Mouse (Mus musculus) ES-E14 (cell line): ENCODE measurements around the gene Tshz2. TPM values are rescaled to one million over a fixed set of nuclear protein-coding genes. Genes with fewer than 3 reads are reported as not detected.

ENCODE experiments used
- DNase-seq: peaks from one replicate; pipeline ENCODE4 v3.0.0-alpha.2; 2013; ENCODE audit warnings: low read depth, low spot score
- H3K27ac ChIP-seq: 2 replicates; pipeline ENCODE4 v1.5.1; 2012; ENCODE audit warnings: low read depth, mild to moderate bottlenecking, low read length, moderate library complexity, mixed read lengths; ENCODE audit not compliant: poor library complexity, insufficient read depth, severe bottlenecking
- H3K36me3 ChIP-seq: 2 replicates; pipeline ENCODE4 v1.6.1; 2012; ENCODE audit warnings: mild to moderate bottlenecking, low read length, moderate library complexity, mixed read lengths; ENCODE audit not compliant: control insufficient read depth, poor library complexity, insufficient read depth, severe bottlenecking
- H3K4me1 ChIP-seq, 2 experiments: fragments of 150-350 bp in 1 of 2; sonication (generic) in 1 of 2; 2 replicates each; pipeline ENCODE4 v1.6.1; 2012; ENCODE audit warnings: low read length in 2 of 2, mild to moderate bottlenecking in 1 of 2, mixed read lengths in 1 of 2; ENCODE audit not compliant: control insufficient read depth in 2 of 2, insufficient read depth in 2 of 2, poor library complexity in 1 of 2
- H3K4me3 ChIP-seq, 2 experiments: fragments of 150-350 bp in 1 of 2; sonication (generic) in 1 of 2; 2 replicates each; pipeline ENCODE4 v1.5.1; 2012; ENCODE audit warnings: low read length in 2 of 2, low read depth in 1 of 2, mild to moderate bottlenecking in 1 of 2, mixed read lengths in 1 of 2; ENCODE audit not compliant: insufficient read depth in 1 of 2, poor library complexity in 1 of 2, severe bottlenecking in 1 of 2
- H3K9ac ChIP-seq: 2 replicates; pipeline ENCODE4 v1.6.1; 2012; ENCODE audit warnings: low read depth, mild to moderate bottlenecking, low read length, mixed read lengths; ENCODE audit not compliant: poor library complexity, insufficient read depth, severe bottlenecking
- H3K9me3 ChIP-seq: fragments of 150-350 bp; sonication (generic); 2 replicates; pipeline ENCODE4 v1.6.1; 2012; ENCODE audit warnings: low read depth, mild to moderate bottlenecking, low read length; ENCODE audit not compliant: control insufficient read depth, insufficient read depth
- CHD2 ChIP-seq: IDR thresholded peaks from 2 replicates; pipeline ENCODE4 v1.6.1; 2014; ENCODE audit warnings: mild to moderate bottlenecking, low read depth, low read length, inconsistent platforms
- HCFC1 ChIP-seq: IDR thresholded peaks from 2 replicates; pipeline ENCODE4 v1.6.1; 2012; ENCODE audit warnings: low read length, inconsistent platforms, borderline replicate concordance; ENCODE audit not compliant: insufficient read depth
- MAFK ChIP-seq: IDR thresholded peaks from 2 replicates; pipeline ENCODE4 v1.6.1; 2014; ENCODE audit warnings: mild to moderate bottlenecking, low read depth, low read length, inconsistent platforms; ENCODE audit not compliant: insufficient read depth
- ZC3H11A ChIP-seq: IDR thresholded peaks from 2 replicates; pipeline ENCODE4 v1.6.1; 2012; ENCODE audit warnings: low read depth, mild to moderate bottlenecking, inconsistent platforms, low read length, borderline replicate concordance
- ZNF384 ChIP-seq: IDR thresholded peaks from 2 replicates; pipeline ENCODE4 v1.6.1; 2012; ENCODE audit warnings: low read depth, low read length, inconsistent platforms
- in situ Hi-C, 2 experiments: fragments of 600-800 bp; cut with MboI; formaldehyde crosslinking; loops; one replicate each; pipeline ENCODE4 v1.15.1; 2025; ENCODE audit warnings: low sequenced_read_pairs in 2 of 2, inconsistent platforms in 1 of 2; ENCODE audit not compliant: unreplicated experiment in 2 of 2
- total RNA-seq: library from RNA; depleted of rRNA; stranded (reverse); fragments of 300-350 nt; gene quantifications from 2 replicates; pipeline ENCODE4 v1.2.3, GENCODE M21; 2012

Tshz2 gene
- total RNA-seq, 1 experiment, result 0.27 TPM

GRCm38 (mm10) chr2:169673786-169674185, 41.0 kb downstream of the Tshz2 start:
- H3K4me1 ChIP-seq, result no peaks in the 10 kb centered on the region
- H3K9ac ChIP-seq, result no peak overlapping the region
- H3K9me3 ChIP-seq, result no peaks in the 10 kb centered on the region
- in situ Hi-C loops, result no loop called here
- H3K36me3 ChIP-seq, result no peaks in the 10 kb centered on the region
- H3K4me3 ChIP-seq, result no peak overlapping the region
- H3K27ac ChIP-seq, result no peak overlapping the region
- no peak for TF ChIP-seq HCFC1
- TF ChIP-seq ZNF384, result no peak
- TF ChIP-seq CHD2, result no peak
- no peak for TF ChIP-seq MAFK
- no peak for TF ChIP-seq ZC3H11A
- no peak for DNase-seq

GRCm38 (mm10) chr2:169674209-169674608, 41.4 kb downstream of the Tshz2 start:
- Histone ChIP-seq H3K9me3 (no peaks in the 10 kb centered on the region), H3K27ac (no peak overlapping the region), H3K36me3 (no peaks in the 10 kb centered on the region), H3K4me1 (no peaks in the 10 kb centered on the region), H3K9ac (no peak overlapping the region), H3K4me3 (no peak overlapping the region)
- no peak for TF ChIP-seq MAFK
- no peak for DNase-seq
- in situ Hi-C loops, result no loop called here

GRCm38 (mm10) chr2:169679264-169679663, 46.5 kb downstream of the Tshz2 start:
- no peak for DNase-seq
- no peak overlapping the region for H3K9ac ChIP-seq
- in situ Hi-C loops, result no loop called here
- no peaks in the 10 kb centered on the region for H3K9me3 ChIP-seq
- no peaks in the 10 kb centered on the region for H3K4me1 ChIP-seq
- TF ChIP-seq HCFC1 (no peak), ZNF384 (no peak), MAFK (no peak), CHD2 (no peak), ZC3H11A (no peak)
- no peak overlapping the region for H3K27ac ChIP-seq
- H3K4me3 ChIP-seq, result no peak overlapping the region
- no peaks in the 10 kb centered on the region for H3K36me3 ChIP-seq

GRCm38 (mm10) chr2:169679951-169680350, 47.1 kb downstream of the Tshz2 start:
- no peak for DNase-seq
- H3K4me1 ChIP-seq, result no peaks in the 10 kb centered on the region
- no peak for TF ChIP-seq MAFK
- TF ChIP-seq HCFC1, result no peak
- TF ChIP-seq CHD2, result no peak
- TF ChIP-seq ZNF384, result no peak
- no peak for TF ChIP-seq ZC3H11A
- H3K4me3 ChIP-seq, result no peak overlapping the region
- in situ Hi-C loops, result no loop called here
- H3K27ac ChIP-seq, result no peak overlapping the region
- no peaks in the 10 kb centered on the region for H3K9me3 ChIP-seq
- no peaks in the 10 kb centered on the region for H3K36me3 ChIP-seq
- H3K9ac ChIP-seq, result no peak overlapping the region

GRCm38 (mm10) chr2:169685260-169685659, 52.4 kb downstream of the Tshz2 start:
- in situ Hi-C loops, result no loop called here
- no peak overlapping the region for H3K27ac ChIP-seq

More at GRCm38 (mm10) chr2:169685260-169685659, 52.4 kb downstream of the Tshz2 start:
- no peaks in the 10 kb centered on the region for H3K36me3 ChIP-seq
- no peaks in the 10 kb centered on the region for H3K9me3 ChIP-seq
- DNase-seq, result no peak
- H3K4me3 ChIP-seq, result no peak overlapping the region
- no peak overlapping the region for H3K9ac ChIP-seq
- no peak for TF ChIP-seq ZC3H11A
- no peak for TF ChIP-seq ZNF384
- TF ChIP-seq MAFK, result no peak
- TF ChIP-seq HCFC1, result no peak
- TF ChIP-seq CHD2, result no peak
- H3K4me1 ChIP-seq, result no peaks in the 10 kb centered on the region
